Mouse (Mus musculus): Measurements from ENCODE around the gene Fbxw8. TPM values are rescaled to one million over a fixed set of nuclear protein-coding genes. Genes with fewer than 3 reads are reported as not detected.

The Fbxw8 gene
- total RNA-seq, 2 experiments from 2014 or later = 13.6 to 24.5 TPM

GRCm38 (mm10) chr5:118108794-118109440 is 46.3 kb downstream of the Fbxw8 start:
- no peak for ATAC-seq (replicated peaks; ENCODE audit: poor library complexity)

GRCm38 (mm10) chr5:118108124-118108793 is 47.0 kb downstream of the Fbxw8 start:
- ATAC-seq (replicated peaks; ENCODE audit: poor library complexity) = no peak

- no peak for ATAC-seq (replicated peaks; ENCODE audit: poor library complexity)
These were observed 48.6 kb downstream of the Fbxw8 start for GRCm38 (mm10) chr5:118106667-118107066.

GRCm38 (mm10) chr5:118105536-118105935 is 49.7 kb downstream of the Fbxw8 start:
- ATAC-seq (replicated peaks; ENCODE audit: poor library complexity) = no peak

- ATAC-seq (replicated peaks; ENCODE audit: poor library complexity) = no peak
These were observed 55.3 kb downstream of the Fbxw8 start for GRCm38 (mm10) chr5:118099870-118100478.

GRCm38 (mm10) chr5:118099069-118099869 is 56.0 kb downstream of the Fbxw8 start:
- ATAC-seq (replicated peaks; ENCODE audit: poor library complexity) = no peak

- no peak for ATAC-seq (replicated peaks; ENCODE audit: poor library complexity)
These were observed 58.9 kb downstream of the Fbxw8 start for GRCm38 (mm10) chr5:118096317-118096716.

GRCm38 (mm10) chr5:118095849-118096248 is 59.4 kb downstream of the Fbxw8 start:
- ATAC-seq (replicated peaks; ENCODE audit: poor library complexity) = peak; percentile 36; the same call in 1 of the 2 replicates

- peak; percentile 68 for ATAC-seq (replicated peaks; ENCODE audit: poor library complexity)
These were observed 59.8 kb downstream of the Fbxw8 start for GRCm38 (mm10) chr5:118095433-118095832.

- ATAC-seq (replicated peaks; ENCODE audit: poor library complexity) = peak; percentile 33
These were observed 61.8 kb downstream of the Fbxw8 start for GRCm38 (mm10) chr5:118093321-118094035.

- ATAC-seq (replicated peaks; ENCODE audit: poor library complexity) = no peak; the same call in 1 of the 2 replicates
These were observed 64.4 kb downstream of the Fbxw8 start for GRCm38 (mm10) chr5:118090837-118091236.

- ATAC-seq (replicated peaks; ENCODE audit: poor library complexity) = no peak
These were observed 65.2 kb downstream of the Fbxw8 start for GRCm38 (mm10) chr5:118090101-118090500.

GRCm38 (mm10) chr5:118089102-118089501 is 66.2 kb downstream of the Fbxw8 start:
- no peak for ATAC-seq (replicated peaks; ENCODE audit: poor library complexity)

GRCm38 (mm10) chr5:118086956-118087355 is 68.3 kb downstream of the Fbxw8 start:
- no peak for ATAC-seq (replicated peaks; ENCODE audit: poor library complexity)

- no peak for ATAC-seq (replicated peaks; ENCODE audit: poor library complexity)
These were observed 70.0 kb downstream of the Fbxw8 start for GRCm38 (mm10) chr5:118085313-118085712.

GRCm38 (mm10) chr5:118084171-118084727 is 71.0 kb downstream of the Fbxw8 start:
- ATAC-seq (replicated peaks; ENCODE audit: poor library complexity) = no peak

- ATAC-seq (replicated peaks; ENCODE audit: poor library complexity) = no peak
These were observed 72.1 kb downstream of the Fbxw8 start for GRCm38 (mm10) chr5:118083060-118083638.

- ATAC-seq (replicated peaks; ENCODE audit: poor library complexity) = peak; percentile 61
These were observed 73.3 kb downstream of the Fbxw8 start for GRCm38 (mm10) chr5:118081996-118082395.

GRCm38 (mm10) chr5:118081374-118081949 is 73.8 kb downstream of the Fbxw8 start:
- ATAC-seq (replicated peaks; ENCODE audit: poor library complexity) = no peak

All from megakaryocyte progenitor cell, adult 5-6 weeks (primary cell).